Mouse (Mus musculus): ENCODE data around the gene Gpr27.

Gene Gpr27

DNA sequence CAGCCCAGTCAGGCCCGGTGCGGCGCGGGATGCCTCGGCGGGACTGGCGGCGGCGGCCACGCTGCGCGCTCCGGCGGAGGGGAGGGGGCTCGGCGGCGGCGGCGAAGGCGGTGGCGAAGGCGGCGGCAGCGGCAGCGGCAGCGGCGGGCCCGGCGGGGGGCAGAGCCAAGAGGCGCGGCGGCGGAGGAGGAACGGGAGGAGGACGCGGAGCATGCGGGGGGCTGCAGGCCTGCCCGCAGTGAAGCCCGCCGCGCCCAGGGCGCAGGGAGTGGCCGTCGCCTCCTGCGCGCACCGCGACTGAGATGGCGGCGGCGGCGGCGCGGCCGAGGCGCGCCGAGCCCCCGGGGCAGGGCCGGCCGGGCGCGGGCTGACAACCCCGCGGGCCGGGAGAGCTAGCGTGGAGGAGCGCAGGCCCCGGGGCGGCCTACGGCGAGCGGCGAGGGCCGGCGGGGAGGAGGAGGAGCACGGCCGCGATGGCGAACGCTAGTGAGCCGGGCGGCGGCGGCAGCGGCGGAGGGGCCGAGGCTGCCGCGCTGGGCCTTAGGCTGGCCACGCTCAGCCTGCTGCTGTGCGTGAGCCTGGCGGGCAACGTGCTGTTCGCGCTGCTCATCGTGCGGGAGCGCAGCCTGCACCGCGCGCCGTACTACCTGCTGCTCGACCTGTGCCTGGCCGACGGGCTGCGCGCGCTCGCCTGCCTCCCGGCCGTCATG, at the start of gene Gpr27:
Gene Gpr27, plus strand, starts transcription at position 474 of the 710 bp plus-strand sequence.
- peak; percentile 68 for DNase-seq

DNA sequence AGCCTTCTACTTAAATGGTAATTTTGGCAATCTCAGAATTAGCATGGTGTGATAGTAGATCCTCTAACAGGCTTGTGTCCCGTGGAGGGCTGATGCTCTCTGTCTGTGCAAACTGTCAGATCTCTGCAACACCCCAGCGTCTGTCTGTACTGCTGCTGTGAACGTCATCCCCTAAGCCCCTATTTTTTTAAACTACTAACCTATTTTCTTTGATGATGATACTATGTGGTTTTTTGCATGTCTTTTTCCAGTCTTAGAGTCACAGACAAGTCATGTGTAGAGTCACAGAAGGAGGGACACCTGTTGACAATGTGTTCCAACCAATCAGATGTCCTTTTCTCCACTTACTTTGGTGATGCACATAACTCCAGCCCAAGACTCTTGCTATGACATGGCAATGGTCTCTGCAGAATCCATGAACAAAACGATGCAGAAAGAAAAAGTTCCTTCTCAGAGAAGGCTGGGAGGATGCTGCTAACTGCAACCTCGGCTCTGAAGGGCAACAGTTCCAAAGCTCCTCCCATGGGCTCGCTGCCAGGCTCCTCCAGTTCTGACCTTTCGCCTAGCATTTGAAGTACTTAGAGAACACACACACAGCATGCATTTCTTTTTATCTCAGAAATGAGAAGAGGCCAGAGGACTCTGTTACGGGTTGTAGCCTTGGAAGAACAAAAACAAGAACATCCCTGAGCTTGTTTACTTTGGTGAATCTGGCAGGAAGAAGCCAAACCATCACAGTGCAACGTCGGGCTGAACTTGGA, 48.9 kb upstream of the Gpr27 start:
- DNase-seq, result no peak

DNA sequence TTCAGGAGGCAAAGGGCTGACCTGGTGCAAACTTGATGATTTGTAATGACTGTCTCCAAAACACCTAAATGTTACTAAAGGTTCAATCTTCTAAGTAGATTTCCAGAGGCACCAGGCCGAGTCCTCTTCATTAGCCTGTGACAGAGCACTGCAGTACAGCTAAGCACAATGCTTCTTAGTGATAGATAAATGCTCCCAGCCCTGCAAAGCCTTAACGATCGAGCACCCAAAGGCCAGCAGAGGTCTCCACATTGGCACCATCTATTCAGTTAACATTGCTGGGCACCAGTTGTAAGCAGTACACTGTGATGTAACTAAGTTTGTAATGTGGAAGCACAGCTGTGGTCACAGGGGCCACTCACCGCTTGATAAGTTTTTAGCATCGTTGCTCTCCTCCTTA, 48.1 kb upstream of the Gpr27 start:
- no peak for DNase-seq

DNA sequence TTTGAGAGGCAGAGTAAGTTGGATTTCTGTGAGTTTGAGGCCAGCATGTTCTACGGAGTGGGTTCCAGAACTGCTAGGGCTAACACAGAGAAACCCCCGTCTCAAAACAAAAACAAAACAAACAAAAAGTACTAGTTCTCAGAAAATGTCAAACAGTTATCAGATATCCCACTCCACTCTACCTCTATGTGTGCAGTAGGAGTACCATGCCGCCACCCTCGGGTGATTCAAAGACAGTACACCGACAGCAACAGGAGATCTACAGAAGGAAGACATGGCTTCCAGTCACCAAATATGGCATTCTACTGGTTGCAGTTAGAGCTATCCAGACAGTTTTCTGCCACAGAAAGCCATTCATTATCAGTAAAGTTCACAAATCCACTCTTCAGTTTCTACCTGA, 47.6 kb upstream of the Gpr27 start:
- no peak for DNase-seq

DNA sequence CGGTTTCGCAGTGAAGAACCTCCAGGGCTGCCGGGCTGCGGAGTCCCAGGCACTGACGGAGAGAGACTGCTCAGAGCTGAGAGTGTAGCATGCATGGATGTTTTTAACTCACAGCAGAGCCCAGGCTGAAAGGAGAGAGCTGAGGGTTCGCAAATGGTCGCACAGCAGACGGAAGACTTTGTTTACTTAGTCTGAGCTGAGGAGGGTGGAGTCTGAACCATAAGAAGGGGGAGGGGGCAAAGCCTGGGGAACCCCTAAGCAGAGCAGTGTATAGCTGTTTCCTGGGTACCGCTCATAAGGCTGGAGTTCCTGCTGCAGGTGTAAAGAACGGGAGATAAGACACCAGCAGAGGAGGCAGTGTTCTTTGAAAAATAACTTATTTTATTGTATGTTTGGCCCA, 46.1 kb upstream of the Gpr27 start:
- no peak for DNase-seq

DNA sequence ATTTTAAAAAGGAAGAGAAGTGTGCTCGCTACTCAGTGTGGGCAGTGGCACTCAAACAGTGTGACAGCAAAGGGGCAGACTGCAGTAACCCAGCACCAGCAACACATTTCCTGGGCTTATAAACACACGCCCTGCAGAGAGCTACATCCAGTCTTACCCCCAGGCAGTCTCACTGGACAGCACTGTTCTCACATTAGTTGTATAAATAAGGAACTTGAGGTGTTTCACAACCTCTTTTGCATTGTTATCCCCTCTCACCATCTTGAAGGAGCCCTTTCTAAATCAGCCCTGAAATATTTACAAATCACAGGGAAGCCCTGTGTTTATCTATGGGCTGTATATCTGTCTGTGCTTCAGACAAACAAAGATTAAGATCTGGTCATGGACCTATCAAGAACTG, 43.2 kb upstream of the Gpr27 start:
- no peak for DNase-seq

DNA sequence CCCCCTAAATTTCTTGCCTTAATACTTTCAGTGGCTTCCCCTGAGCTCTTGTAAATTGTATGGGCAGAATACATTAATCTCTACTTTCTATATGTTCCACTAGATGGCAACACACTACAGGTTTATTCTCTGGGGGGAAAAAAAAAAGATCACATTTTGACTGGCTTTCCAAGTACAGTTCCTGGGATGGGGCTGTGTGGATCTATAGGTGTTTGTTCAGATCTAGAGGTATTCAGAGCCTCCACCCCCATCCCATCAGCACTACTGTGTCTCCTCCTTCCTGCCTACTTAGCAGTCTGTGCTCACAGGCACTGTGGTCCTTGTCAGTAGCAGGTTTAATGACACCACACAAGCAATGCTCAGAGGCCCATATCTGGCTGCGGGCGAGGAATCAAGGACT, 40.1 kb upstream of the Gpr27 start:
- no peak for DNase-seq

DNA sequence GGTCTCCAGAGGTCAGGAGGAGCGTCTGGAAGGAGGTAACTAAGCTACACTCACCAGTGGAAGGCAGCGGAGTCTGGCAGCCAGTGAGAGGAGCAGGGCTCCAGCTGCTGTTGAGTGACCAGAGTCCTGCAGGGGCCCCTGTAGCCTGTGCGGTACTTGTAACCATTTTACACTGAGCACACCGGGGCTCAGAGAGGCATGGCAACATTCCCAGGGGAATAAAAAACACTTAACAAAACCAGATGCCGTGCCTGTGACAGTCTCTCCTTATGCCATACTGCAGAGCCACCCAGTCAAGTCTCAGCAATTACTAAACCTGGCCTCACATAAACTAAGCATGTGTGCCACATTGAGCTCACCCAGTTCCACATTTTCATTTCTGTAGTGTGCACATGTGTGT, 38.1 kb upstream of the Gpr27 start:
- no peak for DNase-seq

DNA sequence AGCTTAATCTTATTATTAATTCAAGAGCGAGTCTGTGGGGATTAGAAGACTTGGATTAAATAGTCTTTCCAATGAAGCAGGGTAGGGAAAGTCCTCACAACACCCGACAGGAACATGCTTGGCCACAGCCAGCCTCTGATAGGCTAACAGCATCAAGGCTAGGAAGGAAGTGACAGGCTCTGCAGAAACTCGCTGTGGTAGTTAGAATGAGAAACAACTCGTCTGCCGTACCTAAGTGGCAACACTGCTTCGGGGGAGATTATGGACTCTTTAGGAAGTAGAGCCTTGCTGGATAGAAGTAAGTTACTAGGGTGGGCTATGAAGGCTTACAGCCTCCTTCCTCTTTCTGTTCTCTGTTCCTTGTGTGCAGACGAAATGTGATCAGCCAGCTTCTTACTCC, 37.0 kb upstream of the Gpr27 start:
- no peak for DNase-seq

DNA sequence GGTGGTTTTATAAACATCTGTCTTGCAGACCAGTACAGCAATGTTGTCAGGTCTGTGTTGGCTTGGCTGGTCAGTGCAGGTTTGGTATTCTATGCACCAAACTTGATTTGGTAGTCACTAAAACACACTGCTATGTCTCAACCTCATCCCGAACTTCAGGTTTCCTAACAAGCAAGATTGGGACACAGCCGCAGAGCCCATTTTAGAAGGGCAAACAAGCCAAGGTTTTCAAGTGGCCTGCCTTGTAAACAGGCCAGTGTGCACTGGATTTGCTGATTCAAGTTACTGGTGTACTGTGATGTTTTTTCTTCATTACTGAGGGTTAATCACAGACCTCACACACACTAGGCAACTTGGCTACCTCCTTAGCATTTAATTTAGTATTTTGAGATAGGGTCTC, 36.4 kb upstream of the Gpr27 start:
- DNase-seq, result no peak

DNA sequence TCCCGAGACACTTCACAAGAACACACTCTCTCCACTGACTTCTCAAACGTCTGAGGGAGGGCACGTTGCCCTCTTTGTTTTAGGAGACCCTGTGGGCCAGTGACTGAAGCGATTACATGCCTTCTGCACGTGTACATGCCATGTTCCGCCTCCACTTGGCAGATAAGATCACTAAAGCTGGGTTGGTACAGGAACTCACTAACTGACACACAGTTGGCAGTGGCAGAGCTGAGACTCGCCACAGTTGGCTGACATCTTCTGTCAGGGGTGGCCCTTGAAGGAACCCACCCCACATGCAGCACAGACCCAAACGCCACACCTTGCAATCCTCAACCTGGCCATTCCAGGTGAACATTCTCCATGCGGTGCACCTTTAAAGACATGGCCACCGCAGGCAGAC, 33.9 kb upstream of the Gpr27 start:
- DNase-seq, result no peak

DNA sequence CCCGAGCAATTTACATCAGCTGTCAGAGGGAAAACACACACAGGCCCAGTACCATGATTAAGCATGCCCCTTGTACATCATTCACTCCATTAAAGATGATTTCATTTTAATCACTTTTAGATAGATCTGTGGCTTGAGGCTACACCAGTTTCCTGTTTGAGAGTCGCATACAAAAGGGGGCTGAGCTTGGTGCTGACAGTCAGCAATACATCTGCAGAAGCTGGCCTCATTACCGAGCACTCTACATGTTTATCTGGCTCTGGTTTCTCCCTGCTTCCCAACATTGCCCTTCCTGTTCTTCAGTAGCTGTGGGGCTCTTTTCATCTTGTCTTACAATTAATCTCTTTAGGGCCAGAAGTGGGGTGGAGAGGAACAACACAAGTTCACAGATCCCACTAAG, 32.0 kb upstream of the Gpr27 start:
- no peak for DNase-seq

DNA sequence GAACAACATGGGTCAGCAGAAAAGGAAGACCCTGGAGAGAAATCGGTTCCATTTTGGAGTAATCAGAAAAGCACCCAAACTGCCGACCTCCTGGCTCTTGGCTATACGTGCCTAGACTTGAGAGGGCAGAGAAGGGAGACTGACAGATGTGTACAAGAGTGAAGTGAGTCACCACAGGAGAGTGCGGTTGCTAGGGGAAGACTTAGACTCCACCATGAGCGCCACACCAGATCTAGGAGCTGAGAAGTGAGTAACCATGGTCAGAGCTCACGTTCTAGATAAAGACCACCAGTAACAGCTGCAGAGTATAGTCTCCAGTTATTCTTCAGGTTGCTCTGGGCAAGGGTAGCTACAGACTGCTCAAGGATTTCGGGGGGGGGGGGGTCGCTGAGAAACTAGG, 29.2 kb upstream of the Gpr27 start:
- DNase-seq, result no peak

DNA sequence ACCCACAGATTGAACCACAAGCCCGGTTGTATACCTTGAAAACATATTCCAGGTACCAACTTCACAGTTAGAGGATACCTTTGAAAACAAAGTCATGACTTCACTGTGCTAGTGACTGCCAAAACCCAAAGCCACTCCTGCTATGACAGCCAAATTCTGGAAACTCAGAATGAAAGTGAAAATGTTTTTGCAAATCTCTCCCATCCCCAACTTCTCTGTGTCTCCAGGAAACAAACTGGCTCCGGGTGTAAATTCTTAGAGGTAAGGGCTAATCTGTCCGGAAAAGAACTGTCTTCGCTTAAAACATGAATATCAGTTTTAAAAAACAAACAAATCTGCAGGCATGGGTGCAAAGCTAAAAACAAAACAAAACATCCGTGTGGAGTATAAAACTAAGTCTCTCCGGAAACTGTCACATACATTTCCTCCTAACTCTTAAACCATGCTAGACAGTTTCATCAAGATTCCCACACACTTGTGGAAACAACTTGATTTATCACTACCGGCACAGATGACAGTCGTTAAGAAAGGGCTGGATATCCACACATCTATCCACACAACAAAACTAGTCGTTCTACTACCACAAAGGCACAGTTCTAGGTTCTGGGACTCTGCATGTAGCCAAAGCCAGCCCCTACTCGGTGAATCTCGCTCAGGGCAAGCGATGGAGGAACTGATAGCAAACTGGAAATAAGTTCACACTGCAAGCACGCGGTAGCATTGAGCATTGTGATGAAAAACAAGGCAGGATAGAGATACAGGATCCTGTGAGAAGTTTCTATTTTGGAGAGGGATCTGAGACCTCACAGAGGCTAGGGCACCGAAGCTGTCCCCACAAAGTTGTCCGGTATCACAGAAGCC, 26.8 kb upstream of the Gpr27 start:
- no peak for DNase-seq

DNA sequence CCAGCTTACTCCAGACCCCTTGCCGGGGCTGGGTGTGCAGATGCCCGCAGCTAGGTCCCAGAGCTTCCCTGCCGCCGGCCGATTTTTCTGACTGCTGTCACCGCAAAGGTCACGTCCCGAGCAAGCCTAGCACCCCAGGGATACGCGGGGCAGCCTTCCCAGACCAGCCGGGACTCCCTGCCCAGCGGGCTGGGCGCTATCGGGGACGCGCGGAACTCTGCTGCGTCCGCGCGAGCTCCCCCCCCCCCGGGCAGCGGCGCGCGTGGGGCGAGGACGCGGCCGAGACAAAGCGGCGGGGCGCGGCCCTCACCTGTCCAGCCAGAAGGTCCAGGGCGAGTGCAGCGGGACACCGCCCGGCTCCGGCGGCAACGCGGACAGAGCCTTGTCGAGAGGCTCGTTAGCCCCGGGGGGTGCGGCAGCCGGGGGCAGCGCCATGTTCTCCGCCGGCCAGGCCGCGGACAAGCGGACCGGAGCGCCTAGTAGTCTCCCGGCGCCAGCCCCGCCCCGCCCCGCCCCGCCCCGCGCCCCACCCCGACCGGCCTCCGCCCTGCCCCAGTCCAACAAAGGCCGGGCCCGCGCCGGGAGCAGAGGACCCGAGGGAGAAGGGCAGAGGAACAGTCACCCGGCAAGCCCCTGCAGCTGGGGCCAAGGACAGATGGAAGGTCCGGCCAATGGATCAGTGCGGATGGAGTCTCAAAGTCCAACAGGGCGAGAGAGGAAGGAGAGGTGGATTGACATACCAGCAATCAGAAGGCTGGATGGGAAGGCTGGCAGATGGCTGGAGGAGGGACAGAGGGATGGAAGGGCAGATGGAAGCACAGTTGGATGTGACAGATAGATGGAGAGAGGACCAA, 25.9 kb upstream of the Gpr27 start, which contains the start of the genes Eif4e3 and Gm20696:
Gene Eif4e3, minus strand, starts transcription at position 454 of the 854 bp plus-strand sequence.
Gene Gm20696, minus strand, starts transcription at position 480 of the 854 bp plus-strand sequence.
- DNase-seq, result peak; percentile 93

DNA sequence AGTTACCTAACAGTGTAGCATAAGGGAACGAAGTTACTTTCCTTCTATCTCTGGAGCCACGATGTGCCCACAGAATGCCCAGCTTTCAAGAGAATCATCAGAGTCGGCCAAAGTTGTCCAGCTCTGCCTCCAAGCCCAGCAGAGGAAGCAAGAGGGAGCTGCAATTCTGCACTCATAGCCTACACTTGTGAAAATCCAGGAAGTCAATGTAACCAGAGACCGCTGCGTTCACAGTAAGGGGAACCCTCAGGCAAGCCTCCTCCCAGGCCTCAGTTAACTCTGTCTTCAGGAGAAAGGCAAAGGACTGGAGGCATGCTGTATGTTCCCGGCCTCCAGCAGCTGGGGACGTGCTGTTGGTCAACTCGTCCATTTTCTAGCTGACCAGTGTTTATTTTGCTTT, 25.2 kb upstream of the Gpr27 start:
- DNase-seq, result no peak

DNA sequence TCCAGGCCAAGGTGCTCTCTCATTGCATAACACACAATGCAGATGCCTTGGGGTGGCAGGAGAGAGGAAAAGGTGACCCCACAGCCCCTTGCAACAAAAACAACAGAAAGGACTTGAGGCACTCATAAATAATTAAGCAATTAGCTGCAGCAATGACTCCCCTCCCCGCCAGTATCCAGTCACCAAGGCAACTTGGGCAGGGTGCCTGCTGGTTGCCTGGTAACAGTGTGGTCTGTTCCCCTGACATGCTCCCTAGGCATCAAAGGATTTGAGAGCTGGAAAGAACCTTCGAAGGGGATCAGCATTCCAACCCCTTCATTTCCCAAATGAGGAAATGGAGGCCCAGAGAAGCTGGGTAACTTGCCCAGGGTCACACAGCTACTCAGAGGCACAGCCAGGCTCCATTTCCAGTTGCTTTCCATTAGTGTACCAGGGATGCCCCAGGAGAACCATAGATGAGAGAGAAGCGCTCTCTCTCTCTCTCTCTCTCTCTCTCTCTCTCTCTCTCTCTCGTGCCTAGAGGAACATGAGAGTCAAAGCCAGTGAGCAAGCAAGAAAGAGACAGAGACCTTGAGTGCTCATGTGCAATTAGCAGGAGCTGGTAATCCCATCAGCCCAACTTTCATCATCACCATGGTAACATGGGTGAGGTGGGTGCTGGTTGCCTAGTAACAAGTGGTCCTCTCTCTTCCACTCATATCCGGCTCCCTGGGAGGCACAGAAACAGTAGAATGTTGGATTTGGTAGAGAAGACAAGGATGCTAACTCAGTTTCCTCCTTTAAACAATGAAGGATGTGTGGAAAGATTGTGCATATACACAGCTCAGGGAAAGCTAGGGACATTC, 22.8 kb upstream of the Gpr27 start:
- no peak for DNase-seq

DNA sequence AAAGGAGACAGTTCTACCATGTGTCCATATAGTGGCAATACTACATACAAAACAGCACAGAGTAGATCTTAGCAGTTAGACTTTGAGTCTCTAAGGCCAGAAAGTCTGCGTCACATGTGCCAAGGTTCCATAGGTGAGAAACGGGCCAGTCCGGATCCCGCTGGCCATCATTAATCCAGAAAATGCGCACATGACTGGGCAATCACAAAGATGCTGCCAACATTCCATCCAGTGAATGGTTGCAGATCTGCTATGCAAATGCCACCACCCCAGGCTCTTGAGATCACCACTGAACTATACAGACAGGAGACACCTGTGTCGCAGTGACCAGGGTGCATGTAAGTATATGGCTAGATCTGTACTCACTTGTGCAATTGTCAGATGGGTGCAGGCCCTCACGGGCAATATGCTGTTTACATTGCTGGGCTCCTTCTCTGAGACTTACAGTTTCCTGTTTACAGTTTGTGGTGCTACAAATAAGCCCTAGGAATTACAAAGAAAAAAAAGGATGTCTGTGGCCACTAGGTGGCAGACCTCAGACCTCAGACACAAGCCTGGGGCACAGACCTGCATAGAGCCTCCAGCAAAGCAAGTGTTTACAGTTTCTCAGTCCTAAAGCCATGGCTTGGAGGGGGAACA, 21.9 kb upstream of the Gpr27 start:
- DNase-seq, result peak; percentile 66

DNA sequence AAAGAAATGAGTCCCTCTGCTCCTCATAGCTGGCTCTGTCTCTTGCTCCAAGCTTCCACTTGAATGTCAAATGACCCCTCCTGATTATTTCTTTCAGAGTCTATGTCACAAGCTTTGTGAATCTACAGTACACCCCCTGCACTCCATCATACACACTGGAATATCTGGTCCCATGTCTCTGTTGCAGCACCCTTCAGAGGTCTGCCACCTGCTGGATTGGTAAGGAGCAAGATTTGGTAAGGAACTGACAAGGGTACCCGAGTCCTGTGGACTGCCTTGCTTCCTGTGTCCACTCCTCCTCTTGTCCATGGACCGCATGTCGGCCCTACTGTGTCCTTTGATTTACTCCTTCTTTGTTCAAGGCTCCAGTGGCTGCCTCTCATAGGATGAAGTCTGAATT, 20.7 kb upstream of the Gpr27 start:
- no peak for DNase-seq

DNA sequence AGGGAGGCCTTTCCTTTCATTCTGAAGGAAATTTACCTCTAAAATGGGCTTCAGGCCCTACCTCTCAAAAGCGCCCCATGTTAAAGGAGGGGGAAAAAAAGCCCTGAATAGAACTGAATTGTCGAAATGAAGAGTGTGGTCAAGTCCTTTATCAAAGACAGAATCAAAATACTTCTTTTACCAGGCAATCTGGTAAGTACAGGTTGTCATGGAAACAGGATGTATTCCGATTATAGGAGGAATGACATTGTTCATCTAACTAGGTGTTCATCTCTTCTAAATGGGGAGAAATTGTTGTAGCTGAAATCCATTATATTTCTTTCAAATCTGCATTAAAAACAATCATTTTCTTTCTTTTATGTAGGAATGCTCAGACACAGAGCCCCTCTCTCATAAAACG, 18.0 kb upstream of the Gpr27 start:
- no peak for DNase-seq

DNA sequence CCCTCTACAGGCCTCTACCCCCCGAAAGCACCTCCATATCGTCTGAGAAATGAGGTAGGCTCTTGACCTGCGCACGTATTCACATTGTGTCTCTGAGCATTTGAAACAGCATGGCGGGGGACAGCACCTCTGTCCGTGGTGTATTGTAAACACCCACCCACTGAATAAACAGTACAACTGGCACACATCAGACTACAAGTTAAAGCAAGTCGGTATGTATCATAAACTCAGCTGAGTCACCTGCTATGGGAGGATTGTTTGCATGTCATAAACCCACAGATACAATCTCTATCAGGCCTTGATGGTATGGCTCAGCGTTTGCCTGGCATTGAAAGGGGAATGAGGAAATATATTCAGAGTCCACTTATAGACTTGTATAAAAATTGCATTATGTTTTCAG, 15.2 kb upstream of the Gpr27 start:
- DNase-seq, result no peak

Data from cerebellum, adult 11-12 months (tissue).